Mouse (Mus musculus): ENCODE data around the gene Gm8439.

GRCm38 (mm10) chr4:120556592-120556991, 32.0 kb upstream of the Gm8439 start:
- TF ChIP-seq GATA1 (IDR thresholded peaks at IDR 0.05; ENCODE audit: borderline replicate concordance, low read length): no peak
- TF ChIP-seq FLI1 (IDR thresholded peaks at IDR 0.05; ENCODE audit: low read length): no peak
